Mouse (Mus musculus) heart, postnatal 4 days (tissue): ENCODE results near the gene Aoc3. TPM values are rescaled to one million over a fixed set of nuclear protein-coding genes. Genes with fewer than 3 reads are reported as not detected.
"Not testable (repeated sequence)": the region's sequence is repeated elsewhere in the genome, so short reads cannot be mapped to it uniquely, and the experiment has no call there.

ENCODE experiments used
- DNase-seq: peaks from one replicate; pipeline ENCODE4 v3.0.0; 2021
- total RNA-seq, 2 experiments: library from RNA; stranded (reverse); gene quantifications; 2 replicates each; pipeline ENCODE4 v1.2.3; 2021

Aoc3 gene
- total RNA-seq, 2 experiments from 2014 or later, result 29.5 to 31.3 TPM

DNA sequence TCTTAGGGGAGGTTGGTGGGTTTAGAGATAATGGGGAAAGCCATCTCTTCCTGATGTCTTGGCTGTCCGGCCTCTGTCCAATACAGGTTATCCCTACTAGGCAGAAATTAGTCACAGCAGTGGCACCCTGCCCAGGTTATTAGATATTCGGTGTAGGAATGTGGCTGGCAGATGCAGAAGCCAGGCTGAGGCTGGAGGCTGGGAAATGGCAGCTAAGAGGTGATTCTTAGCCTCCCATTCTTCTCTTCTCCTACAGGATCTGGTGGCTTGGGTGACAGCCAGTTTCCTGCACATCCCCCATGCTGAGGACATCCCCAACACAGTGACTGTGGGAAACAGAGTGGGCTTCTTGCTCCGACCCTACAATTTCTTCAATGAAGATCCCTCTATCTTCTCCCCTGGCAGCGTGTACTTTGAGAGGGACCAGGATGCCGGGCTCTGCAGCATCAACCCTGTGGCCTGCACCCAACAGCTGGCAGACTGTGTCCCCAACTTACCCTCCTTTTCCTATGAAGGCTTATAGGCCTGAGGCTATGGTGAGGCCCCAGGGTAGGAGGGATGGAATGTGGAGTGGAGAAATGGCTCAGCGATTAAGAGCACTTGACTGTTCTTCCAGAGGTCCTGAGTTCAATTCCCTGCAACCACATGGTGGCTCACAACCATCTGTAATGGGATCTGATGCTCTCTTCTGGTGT, 1.3 kb upstream of the Aoc3 start:
- DNase-seq, result peak; percentile 81

DNA sequence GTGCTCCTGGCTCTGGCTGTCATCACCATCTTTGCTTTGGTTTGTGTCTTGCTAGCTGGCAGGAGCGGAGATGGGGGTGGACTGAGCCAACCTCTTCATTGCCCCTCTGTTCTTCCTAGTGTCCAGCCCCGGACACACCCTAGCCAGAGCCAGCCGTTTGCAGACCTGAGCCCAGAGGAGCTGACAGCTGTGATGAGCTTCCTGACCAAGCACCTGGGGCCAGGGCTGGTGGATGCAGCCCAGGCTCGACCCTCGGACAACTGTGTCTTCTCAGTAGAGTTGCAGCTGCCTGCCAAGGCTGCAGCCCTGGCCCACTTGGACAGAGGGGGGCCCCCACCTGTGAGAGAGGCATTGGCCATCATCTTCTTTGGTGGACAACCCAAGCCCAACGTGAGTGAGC, 556 bp downstream of the Aoc3 start:
- DNase-seq, result not testable (repeated sequence)

- peak; percentile 36 for DNase-seq
Observed at GRCm38 (mm10) chr11:101332537-101332936, 2.1 kb downstream of the Aoc3 start.

GRCm38 (mm10) chr11:101334023-101334422, 3.6 kb downstream of the Aoc3 start:
- no peak for DNase-seq

DNA sequence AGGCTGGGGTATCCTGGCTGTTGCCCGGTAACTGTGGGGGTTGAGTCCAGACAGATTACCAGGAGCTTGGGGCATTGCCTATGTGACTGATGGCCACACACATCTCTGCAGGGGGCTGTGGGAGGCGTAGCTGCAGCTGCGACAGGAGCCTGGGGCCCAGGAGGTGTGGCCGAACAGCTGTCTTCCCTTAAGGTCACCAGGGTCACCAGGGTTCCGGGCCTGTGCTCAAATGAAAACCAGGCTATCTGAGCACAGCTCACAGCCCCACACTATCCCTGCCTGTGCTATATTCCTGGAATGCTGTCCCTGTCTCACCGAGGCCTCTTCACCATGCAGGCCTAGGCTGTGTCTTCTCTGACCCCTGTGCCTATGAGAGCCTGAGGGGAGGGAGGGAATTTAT, 4.1 kb downstream of the Aoc3 start:
- no peak for DNase-seq

DNA sequence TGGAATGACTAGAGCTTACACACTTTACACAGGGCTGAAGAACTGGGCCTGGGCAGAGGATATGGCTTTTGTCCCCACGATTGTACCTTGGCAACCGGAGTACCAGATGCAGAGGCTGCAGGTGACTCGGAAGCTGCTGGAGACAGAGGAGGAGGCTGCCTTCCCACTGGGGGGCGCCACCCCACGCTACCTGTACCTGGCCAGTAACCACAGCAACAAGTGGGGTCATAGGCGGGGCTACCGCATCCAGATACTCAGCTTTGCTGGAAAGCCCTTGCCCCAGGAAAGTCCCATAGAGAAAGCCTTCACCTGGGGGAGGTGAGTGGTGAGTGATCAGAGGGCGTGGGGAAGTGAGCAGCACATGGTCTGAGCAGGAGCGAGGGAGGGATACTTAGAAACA, 5.3 kb downstream of the Aoc3 start:
- DNase-seq, result no peak

- no peak for DNase-seq
Observed at GRCm38 (mm10) chr11:101338123-101338760, 7.8 kb downstream of the Aoc3 start.

DNA sequence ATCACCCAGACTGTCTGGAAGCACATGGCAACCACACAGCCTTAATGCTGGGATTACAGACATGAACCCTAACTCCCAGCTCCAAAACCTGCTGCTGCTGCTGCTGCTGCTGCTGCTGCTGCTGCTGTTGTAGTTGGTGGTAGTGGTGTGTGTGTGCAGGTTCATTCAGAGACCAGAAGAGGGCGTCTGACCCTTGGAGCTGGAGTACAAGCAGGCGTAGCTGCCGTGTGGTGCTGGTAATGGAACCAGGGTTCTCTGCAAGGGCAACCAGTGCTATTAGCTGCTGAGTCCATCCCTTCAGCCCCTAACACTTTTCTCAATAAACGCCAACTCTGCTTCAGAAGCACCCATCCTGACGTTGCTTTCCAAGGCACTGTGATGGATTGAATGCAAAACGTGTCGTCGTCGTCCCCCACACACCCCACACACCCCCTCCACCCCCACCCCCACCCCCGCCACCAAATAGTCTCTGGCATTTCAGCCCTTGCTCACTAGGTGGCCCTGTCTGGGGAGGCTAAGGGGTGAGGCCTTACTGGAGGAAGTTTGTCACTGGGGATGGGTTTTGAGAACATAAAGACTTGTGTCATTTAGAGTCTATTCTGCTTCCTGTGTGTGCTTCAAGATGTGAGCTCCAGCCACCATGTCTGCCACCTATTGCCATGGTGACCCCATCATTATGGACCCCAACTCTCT, 16.8 kb downstream of the Aoc3 start:
- DNase-seq, result no peak

GRCm38 (mm10) chr11:101348774-101349173, 18.4 kb downstream of the Aoc3 start:
- DNase-seq, result no peak

DNA sequence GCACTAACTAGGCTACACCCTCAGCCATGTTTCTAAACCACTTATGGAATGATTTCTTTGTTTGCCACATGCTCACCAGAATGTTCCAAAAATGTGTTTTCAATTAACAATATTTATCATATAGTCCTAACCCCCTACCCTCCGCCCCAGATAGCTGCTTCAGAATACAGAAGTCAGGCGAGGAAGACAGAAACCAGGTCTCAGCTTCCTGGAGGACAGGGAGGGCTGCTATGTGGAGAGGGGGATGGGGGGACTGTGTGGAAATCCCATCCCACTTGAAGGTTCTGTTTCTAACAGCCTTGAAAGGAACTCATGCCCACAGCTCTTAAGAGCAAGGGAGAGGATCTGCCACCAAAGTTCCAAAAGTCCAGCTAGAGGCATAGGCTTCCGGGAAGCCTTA, 18.8 kb downstream of the Aoc3 start:
- no peak for DNase-seq

DNA sequence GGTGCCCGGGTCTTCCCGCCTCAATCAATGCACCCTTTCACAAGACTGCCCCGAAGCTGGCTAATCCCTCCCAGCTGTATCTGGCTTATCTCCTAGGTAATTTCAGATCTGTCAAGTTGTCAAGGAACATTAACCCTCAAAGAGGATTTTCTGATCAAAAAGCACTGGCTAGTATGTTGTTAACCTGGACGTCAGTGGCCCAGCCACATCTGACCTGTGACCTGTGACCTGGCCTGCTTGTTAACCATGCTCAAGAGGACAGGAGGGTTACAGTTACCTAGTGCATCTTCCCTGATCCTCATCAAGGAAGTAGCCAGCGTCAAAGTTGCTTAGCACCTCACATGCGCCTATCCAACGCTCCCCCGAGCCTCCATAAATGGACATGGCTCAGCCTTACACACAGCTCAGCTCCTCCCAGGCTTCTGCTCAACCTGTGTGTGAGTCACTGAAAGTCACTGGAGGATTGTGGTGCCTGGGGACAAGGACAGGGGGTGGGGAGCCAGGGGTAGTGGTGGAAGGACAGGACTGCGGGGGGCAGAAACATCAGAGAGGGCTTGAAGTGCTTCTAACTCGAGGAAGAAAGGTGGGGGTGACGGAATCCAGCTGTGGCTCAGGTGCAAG, 20.8 kb downstream of the Aoc3 start:
- DNase-seq, result no peak

DNA sequence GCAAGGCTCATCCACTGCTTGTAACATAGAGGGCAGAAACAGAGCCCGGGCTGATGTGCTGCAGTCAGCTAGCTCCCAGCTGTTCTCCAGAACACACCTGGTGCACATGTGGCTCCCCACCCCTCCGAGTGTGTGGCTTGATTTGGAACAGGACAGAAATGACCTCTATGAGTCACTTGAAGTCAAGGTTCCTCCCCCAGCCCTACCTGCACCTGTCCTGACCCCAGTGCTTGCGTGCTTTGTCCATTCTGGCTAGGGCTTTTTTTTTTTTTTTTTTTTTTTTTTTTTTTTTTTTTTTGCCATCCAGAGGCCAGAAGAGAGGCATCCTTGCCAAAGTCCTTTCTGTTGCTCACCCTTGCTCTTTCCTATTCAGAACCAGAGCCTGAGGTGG, 21.3 kb downstream of the Aoc3 start:
- no peak for DNase-seq

DNA sequence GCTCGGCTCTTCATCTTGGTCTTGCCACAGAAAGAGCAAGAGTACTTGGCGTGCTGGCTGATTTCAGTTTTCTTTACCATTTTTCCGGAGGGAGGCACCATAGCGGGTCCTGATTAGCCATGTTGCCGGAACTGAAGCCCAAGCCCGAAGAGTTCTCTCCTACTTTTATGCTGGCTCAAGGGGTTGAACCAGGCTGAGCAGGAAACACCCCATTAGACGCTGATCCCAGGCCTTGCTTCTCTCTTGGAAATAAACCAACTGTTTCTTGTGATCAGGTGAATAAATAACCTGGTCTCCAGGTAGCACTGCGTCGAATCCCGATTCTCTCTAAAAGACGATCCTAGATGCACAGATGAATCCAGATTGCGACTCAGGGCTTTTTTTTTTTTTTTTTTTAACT, 23.0 kb downstream of the Aoc3 start:
- DNase-seq, result no peak

DNA sequence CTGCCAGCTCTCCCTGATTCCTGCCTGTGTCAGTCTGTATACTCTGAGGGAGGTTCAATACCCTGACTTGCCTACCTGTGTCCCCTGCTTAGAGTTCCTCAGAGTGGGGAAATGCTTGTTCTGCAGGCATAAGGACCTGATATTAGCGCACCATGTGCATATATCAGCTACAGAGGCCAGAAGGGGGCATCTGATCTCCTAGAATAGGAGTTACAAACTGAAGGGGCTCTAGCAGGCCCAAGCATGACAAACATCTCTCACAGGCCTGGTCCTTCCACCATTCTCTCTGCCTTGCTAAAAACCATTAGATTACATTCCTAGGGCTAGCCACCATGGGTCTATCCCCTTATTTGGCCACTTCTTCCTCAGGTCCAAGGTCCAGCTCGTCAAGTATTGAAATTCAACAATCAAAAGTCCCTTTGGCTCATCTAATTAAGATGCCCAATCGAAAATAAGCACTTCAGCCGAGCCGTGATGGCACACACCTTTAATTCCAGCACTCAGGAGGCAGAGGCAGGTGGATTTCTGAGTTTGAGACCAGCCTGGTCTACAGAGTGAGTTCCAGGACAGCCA, 24.1 kb downstream of the Aoc3 start:
- DNase-seq, result no peak

GRCm38 (mm10) chr11:101355916-101356315, 25.5 kb downstream of the Aoc3 start:
- no peak for DNase-seq

DNA sequence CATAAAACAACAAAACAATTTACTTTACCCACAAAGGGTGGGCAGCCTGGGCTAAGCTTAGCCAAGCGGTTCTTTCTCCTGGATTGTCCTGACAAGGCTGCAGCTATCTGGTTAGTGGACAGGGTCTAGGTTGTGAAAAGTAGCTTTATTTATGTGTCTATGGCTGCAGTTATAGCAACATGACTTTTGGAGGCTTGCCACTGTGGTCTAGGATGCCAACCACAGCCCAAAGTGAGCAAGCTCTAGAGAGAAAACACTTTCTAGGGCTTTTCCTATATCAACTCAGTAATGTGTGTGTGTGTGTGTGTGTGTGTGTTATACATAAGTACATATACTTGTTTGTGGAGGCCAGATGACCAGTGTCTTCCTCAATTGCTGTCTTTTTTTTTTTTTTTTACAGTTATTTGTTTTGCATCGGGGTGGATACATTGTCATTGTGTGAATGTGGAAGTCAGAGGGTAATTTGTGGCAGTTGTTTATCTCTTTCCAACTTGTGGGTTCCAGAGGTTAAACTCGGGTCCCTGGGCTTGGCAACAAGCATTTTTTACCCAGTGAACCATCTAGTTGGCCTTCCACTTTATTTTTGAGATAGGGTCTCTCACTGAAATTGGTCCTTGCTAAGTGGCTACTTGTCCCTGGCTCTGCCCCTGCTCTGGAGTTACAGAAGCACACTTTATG, 27.2 kb downstream of the Aoc3 start:
- DNase-seq, result no peak

DNA sequence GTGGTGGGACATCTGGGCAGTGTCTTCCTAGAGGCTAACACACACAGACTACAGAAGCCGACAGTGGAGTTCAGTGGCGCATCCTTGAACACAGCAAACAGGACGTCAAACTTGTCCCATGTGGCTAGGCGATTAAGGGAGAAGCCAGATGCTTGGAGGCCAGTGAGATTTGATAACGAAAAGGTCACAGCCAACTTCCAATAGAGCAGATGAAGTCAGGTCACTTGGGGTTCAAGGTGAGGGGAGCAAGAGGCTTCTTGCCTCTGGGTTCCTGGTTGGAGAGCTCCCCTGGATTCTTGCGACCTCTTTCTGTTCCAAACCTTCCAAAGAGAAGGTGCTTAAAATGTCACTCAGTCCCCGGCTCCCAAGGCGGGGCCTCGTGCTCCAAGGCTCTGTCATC, 29.4 kb downstream of the Aoc3 start:
- no peak for DNase-seq

- DNase-seq, result no peak
Observed at GRCm38 (mm10) chr11:101360651-101361113, 30.3 kb downstream of the Aoc3 start.

DNA sequence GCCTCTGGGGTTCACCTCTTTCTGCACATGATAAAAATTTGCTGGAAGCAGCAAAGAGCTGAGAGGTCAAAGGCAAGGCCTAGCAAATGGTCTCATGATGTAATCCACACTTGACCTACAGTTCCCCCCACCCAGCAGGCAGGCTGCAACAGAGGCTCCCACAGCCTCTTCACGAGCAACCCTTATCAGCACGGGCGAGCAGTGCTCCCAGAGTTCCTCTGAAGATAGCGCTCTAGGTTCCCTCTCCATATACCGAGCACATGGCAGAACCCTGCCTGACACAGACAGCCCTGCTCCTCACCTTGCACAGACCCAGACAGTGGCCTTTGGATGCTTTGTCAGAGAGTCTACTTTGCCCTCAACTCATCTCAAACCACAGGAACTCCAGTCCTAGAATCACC, 34.1 kb downstream of the Aoc3 start:
- DNase-seq, result no peak

- DNase-seq, result no peak
Observed at GRCm38 (mm10) chr11:101367326-101367935, 37.0 kb downstream of the Aoc3 start, which contains the start of gene G6pc. Gene G6pc (plus strand): TSS chr11:101367561.

- DNase-seq, result no peak
Observed at GRCm38 (mm10) chr11:101370141-101370540, 39.7 kb downstream of the Aoc3 start.

- no peak for DNase-seq
Observed at GRCm38 (mm10) chr11:101374421-101374938, 44.1 kb downstream of the Aoc3 start.
